Mouse (Mus musculus): ENCODE measurements around the gene Bsn.

- TF ChIP-seq GATA1 (IDR thresholded peaks at IDR 0.05; ENCODE audit: borderline replicate concordance, low read length) (no peak), FLI1 (IDR thresholded peaks at IDR 0.05; ENCODE audit: low read length) (no peak)
Observed at GRCm38 (mm10) chr9:108163646-108164284, 26.4 kb downstream of the Bsn start.
